Mouse (Mus musculus): Measurements from ENCODE around the gene Serinc2. TPM values are rescaled to one million over a fixed set of nuclear protein-coding genes. Genes with fewer than 3 reads are reported as not detected.

Gene Serinc2
- polyA plus RNA-seq, 1 experiment from 2014 or later: 40.7 TPM

DNA sequence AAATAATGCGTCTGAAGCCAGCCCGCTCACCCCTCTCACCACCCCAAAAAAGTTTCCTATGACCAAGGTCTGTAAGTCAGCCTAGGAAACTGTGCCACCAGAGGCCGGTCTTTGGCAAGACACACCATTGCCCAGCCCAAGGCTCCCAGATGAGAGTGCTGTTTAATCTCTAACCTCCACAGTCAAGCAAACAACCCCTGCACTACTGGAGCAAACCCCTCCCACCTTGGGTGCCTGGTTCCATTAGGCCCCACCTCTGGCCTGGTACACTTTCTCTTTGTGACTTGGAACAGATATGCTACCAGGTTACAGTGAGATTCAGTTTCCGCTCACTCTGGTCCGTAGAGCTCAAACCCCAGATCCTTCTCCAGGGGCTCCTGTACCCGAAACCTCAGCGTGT, 11.9 kb downstream of the Serinc2 start:
- Histone ChIP-seq H3K4me3 (ENCODE audit: low read depth, low read length) (no peak overlapping the region), H3K9ac (replicated peaks; ENCODE audit: low read depth, low read length) (no peak overlapping the region), H3K4me2 (replicated peaks; ENCODE audit: low read depth, low read length) (peak overlapping the region; percentile 25), H3K9me3 (ENCODE audit: control insufficient read depth, low read depth, low read length) (no peaks in the 10 kb centered on the region), H3K4me1 (ENCODE audit: control insufficient read depth, insufficient read depth, low read length) (peaks cover 10% of the 10 kb centered on the region), H3K27ac (ENCODE audit: low read length) (peak overlapping the region; percentile 62; the same call in 1 of the 2 replicates), H3K27me3 (ENCODE audit: control insufficient read depth, insufficient read depth, low read length) (no peaks in the 10 kb centered on the region), H3K36me3 (ENCODE audit: control insufficient read depth, insufficient read depth, low read length) (no peaks in the 10 kb centered on the region)
- ATAC-seq (ENCODE audit: insufficient number of reproducible peaks, insufficient read depth, low FRiP score, low read depth): peak; percentile 76; the same call in 1 of the 2 replicates
- 66% methylated on average over 7 of the region's 7 CpGs for WGBS

DNA sequence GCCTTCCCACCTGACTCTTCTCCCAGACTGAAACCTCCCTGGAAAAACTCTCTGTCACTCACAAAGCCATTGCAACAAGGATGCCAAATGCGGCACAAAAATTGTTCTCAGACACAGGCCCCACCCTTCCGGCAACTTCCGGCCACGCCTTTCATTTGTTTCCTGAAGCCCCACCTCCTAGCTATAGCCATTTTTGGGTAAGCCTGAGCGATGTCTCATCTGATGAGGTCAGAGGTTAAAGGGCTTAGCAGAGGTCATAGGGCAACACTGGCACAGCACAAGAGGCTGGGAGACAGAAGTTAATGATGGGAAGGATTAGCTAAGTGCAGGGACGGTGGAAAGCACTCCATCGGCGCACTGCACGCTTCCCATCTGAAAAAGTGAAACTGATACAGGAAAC, 12.4 kb downstream of the Serinc2 start:
- Histone ChIP-seq H3K27me3 (ENCODE audit: control insufficient read depth, insufficient read depth, low read length) (no peaks in the 10 kb centered on the region), H3K9ac (replicated peaks; ENCODE audit: low read depth, low read length) (no peak overlapping the region), H3K9me3 (ENCODE audit: control insufficient read depth, low read depth, low read length) (no peaks in the 10 kb centered on the region), H3K4me2 (replicated peaks; ENCODE audit: low read depth, low read length) (peak overlapping the region; percentile 25), H3K4me1 (ENCODE audit: control insufficient read depth, insufficient read depth, low read length) (peaks cover 10% of the 10 kb centered on the region), H3K27ac (ENCODE audit: low read length) (no peak overlapping the region), H3K36me3 (ENCODE audit: control insufficient read depth, insufficient read depth, low read length) (no peaks in the 10 kb centered on the region), H3K4me3 (ENCODE audit: low read depth, low read length) (no peak overlapping the region)
- ATAC-seq (ENCODE audit: insufficient number of reproducible peaks, insufficient read depth, low FRiP score, low read depth): no peak
- WGBS: 40% methylated on average over 9 of the region's 9 CpGs

DNA sequence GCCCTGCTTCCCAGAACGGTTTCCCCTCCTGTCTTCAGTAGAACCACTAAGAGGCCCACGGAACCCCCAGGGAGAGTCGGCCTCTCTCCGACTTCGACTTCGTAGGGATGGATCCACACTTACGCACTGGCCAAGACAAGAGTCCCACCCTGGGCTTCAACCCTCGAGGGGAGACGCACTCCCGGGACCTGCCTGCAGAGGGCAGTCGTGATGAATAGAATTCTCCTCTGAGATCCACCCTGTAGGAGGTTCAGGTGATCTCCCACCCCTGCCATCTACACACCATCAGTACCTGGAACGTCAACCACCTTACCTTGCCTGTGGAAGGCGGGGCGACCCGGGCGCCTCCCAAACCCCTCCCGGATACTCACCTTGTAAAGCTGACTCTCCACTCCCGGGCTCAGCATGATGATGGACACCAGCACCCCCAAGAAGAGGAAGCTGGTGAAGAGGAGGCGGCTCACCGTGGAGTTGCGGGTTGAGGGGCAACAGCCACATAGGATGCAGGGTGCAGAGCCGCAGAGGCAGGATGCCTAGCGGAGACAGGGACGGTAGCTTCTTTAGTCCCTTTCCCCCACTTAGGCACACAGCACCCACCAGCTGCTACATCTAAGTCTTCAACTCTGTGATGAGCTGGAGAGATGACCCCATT, 14.2 kb downstream of the Serinc2 start:
- no peak for ATAC-seq (ENCODE audit: insufficient number of reproducible peaks, insufficient read depth, low FRiP score, low read depth)
- Histone ChIP-seq H3K4me1 (ENCODE audit: control insufficient read depth, insufficient read depth, low read length) (peaks cover 10% of the 10 kb centered on the region), H3K27me3 (ENCODE audit: control insufficient read depth, insufficient read depth, low read length) (no peaks in the 10 kb centered on the region), H3K27ac (ENCODE audit: low read length) (no peak overlapping the region), H3K4me2 (replicated peaks; ENCODE audit: low read depth, low read length) (no peak overlapping the region), H3K4me3 (ENCODE audit: low read depth, low read length) (no peak overlapping the region), H3K9me3 (ENCODE audit: control insufficient read depth, low read depth, low read length) (no peaks in the 10 kb centered on the region), H3K9ac (replicated peaks; ENCODE audit: low read depth, low read length) (no peak overlapping the region), H3K36me3 (ENCODE audit: control insufficient read depth, insufficient read depth, low read length) (no peaks in the 10 kb centered on the region)
- WGBS: 24% methylated on average over 24 of the region's 24 CpGs

DNA sequence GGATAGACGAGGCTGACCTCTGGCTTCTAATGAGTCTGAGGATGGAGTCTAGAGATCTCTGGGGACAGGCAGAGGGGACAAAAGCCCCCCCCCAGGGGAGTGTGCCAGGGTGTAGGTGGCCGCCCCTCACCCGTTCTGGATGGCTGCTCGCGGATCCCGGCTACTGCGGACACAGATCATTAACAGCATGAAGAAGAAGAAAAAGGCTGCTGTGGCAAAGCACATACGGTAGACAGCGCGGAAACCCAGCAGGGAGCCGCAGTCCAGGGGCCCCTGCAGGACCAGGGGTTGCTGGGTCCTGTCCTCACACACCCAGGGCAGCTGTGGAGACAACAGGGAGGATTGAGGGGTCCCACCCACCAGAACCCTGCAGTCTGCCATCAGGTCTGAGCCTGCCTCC, 14.9 kb downstream of the Serinc2 start:
- WGBS: 42% methylated on average over 11 of the region's 11 CpGs
- no peaks in the 10 kb centered on the region for H3K27me3 ChIP-seq (ENCODE audit: control insufficient read depth, insufficient read depth, low read length)
- no peak overlapping the region for H3K27ac ChIP-seq (ENCODE audit: low read length)
- no peaks in the 10 kb centered on the region for H3K9me3 ChIP-seq (ENCODE audit: control insufficient read depth, low read depth, low read length)
- no peak overlapping the region for H3K4me2 ChIP-seq (replicated peaks; ENCODE audit: low read depth, low read length)
- no peak overlapping the region for H3K9ac ChIP-seq (replicated peaks; ENCODE audit: low read depth, low read length)
- ATAC-seq (ENCODE audit: insufficient number of reproducible peaks, insufficient read depth, low FRiP score, low read depth): no peak
- H3K4me1 ChIP-seq (ENCODE audit: control insufficient read depth, insufficient read depth, low read length): peaks cover 10% of the 10 kb centered on the region
- H3K36me3 ChIP-seq (ENCODE audit: control insufficient read depth, insufficient read depth, low read length): no peaks in the 10 kb centered on the region
- no peak overlapping the region for H3K4me3 ChIP-seq (ENCODE audit: low read depth, low read length)

DNA sequence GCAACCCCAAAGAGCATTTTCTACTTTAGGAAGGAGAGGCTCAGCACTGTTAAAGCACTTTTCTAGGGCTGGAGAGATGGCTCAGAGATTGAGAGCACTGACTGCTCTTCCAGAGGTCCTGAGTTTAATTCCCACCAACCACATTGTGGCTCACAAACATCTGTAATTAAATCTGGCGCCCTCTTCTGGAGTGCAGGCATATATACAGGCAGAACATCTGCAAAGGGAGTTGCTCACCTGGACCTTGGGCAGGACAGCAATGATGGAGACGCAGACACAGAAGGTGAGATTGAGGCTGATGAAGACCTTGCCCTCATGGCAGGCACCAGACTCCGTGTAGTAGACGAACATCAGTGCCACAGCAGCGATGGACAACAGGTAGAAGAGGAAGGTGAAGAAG, 18.6 kb downstream of the Serinc2 start:
- WGBS: 30% methylated on average over 5 of the region's 5 CpGs
- Histone ChIP-seq H3K4me3 (ENCODE audit: low read depth, low read length) (no peak overlapping the region), H3K27me3 (ENCODE audit: control insufficient read depth, insufficient read depth, low read length) (no peaks in the 10 kb centered on the region), H3K9me3 (ENCODE audit: control insufficient read depth, low read depth, low read length) (no peaks in the 10 kb centered on the region), H3K27ac (ENCODE audit: low read length) (no peak overlapping the region), H3K4me2 (replicated peaks; ENCODE audit: low read depth, low read length) (no peak overlapping the region), H3K36me3 (ENCODE audit: control insufficient read depth, insufficient read depth, low read length) (no peaks in the 10 kb centered on the region), H3K9ac (replicated peaks; ENCODE audit: low read depth, low read length) (no peak overlapping the region), H3K4me1 (ENCODE audit: control insufficient read depth, insufficient read depth, low read length) (no peaks in the 10 kb centered on the region)
- ATAC-seq (ENCODE audit: insufficient number of reproducible peaks, insufficient read depth, low FRiP score, low read depth): no peak

DNA sequence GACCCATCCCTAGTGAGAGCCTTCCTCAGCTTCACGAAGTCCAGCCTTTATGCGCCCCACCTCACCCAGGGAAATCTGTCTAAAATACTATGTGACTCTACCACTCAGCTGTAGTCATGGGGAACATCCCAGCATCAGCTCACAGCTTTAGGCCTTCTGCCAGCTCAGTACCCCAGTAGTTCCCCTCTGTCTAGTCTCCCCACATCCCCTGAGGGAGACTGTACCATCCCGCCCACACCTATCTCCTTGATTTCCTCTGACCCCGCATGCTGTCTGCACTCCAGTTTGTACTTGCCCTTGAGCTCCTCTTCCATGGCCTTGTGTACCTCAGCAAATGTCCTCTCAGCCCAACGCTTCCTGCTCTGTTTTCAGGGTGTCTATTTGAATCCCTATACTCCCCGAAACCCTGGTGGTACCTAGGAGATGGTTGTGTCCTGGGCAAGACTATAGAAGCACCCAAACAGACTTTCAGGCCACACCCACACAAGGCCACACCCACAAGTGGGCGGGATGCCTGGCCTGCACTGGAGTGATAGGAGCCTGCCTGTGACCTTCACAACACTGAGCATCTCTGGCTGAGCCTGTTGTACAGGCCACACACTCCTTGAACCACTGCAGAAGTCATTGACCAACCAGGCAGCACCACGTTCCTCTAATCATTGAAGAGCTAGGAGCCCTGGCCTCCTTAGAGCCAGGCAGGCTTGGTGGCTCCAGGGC, 26.4 kb downstream of the Serinc2 start:
- WGBS: 63% methylated on average over 8 of the region's 8 CpGs
- peak; percentile 89; the same call in 1 of the 2 replicates for ATAC-seq (ENCODE audit: insufficient number of reproducible peaks, insufficient read depth, low FRiP score, low read depth)

DNA sequence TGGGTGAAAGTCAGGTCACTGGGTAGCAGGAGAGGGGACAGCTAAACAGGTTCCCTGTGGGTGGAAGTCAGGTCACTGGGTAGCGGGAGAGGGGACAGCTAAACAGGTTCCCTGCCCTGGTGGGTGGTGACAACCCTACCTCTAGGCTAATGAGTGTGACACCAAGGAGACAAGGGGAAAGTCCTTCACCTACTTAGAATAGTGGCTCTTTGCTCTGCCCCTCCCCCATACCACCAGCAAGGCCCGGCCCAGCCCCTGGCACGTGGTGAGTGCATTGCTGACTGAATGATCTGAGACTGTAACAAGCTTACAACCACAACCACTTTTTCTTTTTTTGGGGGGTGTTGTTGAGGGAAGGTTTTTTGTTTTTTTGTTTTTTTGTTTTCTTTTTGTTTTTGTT, 27.2 kb downstream of the Serinc2 start:
- Histone ChIP-seq H3K4me3 (ENCODE audit: low read depth, low read length) (no peak overlapping the region), H3K4me2 (replicated peaks; ENCODE audit: low read depth, low read length) (no peak overlapping the region), H3K4me1 (ENCODE audit: control insufficient read depth, insufficient read depth, low read length) (no peaks in the 10 kb centered on the region), H3K27ac (ENCODE audit: low read length) (no peak overlapping the region), H3K27me3 (ENCODE audit: control insufficient read depth, insufficient read depth, low read length) (no peaks in the 10 kb centered on the region), H3K9me3 (ENCODE audit: control insufficient read depth, low read depth, low read length) (no peaks in the 10 kb centered on the region), H3K9ac (replicated peaks; ENCODE audit: low read depth, low read length) (no peak overlapping the region), H3K36me3 (ENCODE audit: control insufficient read depth, insufficient read depth, low read length) (0 out of 2 replicates have a peak, but pooled peaks cover 2% of the 10 kb centered on the region)
- no peak for ATAC-seq (ENCODE audit: insufficient number of reproducible peaks, insufficient read depth, low FRiP score, low read depth)
- 42% methylated on average over 3 of the region's 3 CpGs for WGBS

More for the DNA sequence above, 26.4 kb downstream of the Serinc2 start:
- no peaks in the 10 kb centered on the region for H3K4me1 ChIP-seq (ENCODE audit: control insufficient read depth, insufficient read depth, low read length)
- H3K36me3 ChIP-seq (ENCODE audit: control insufficient read depth, insufficient read depth, low read length): 0 out of 2 replicates have a peak, but pooled peaks cover 2% of the 10 kb centered on the region
- no peak overlapping the region for H3K4me3 ChIP-seq (ENCODE audit: low read depth, low read length)
- H3K27ac ChIP-seq (ENCODE audit: low read length): no peak overlapping the region
- H3K9me3 ChIP-seq (ENCODE audit: control insufficient read depth, low read depth, low read length): no peaks in the 10 kb centered on the region
- H3K27me3 ChIP-seq (ENCODE audit: control insufficient read depth, insufficient read depth, low read length): no peaks in the 10 kb centered on the region
- no peak overlapping the region for H3K4me2 ChIP-seq (replicated peaks; ENCODE audit: low read depth, low read length)
- no peak overlapping the region for H3K9ac ChIP-seq (replicated peaks; ENCODE audit: low read depth, low read length)

DNA sequence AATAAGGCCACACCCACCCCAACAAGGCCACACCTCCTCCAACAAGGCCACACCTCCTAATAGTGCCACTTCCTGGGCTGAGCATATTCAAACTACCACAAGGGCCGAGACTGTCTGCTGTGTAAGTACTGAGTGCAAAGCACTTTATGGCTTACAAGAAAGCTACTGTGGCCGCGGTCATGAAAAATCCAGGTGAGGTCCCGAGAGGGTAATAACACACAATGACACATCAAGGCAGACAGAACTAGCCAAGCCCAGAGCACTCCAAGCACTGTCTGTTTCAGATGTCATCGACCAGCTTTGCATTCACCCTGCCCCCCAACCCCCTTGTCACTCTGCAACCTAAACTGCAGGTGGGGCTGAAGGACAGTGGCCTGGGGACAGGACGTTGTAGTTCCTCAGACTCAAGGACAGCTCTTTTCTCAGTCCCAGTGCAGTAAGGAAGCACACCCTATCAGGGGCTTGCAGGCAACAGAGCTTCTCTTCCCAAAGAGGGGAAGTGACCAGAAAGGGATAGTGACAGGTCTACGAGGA, 27.8 kb downstream of the Serinc2 start:
- Histone ChIP-seq H3K4me3 (ENCODE audit: low read depth, low read length) (no peak overlapping the region), H3K4me2 (replicated peaks; ENCODE audit: low read depth, low read length) (no peak overlapping the region), H3K36me3 (ENCODE audit: control insufficient read depth, insufficient read depth, low read length) (0 out of 2 replicates have a peak, but pooled peaks cover 2% of the 10 kb centered on the region), H3K4me1 (ENCODE audit: control insufficient read depth, insufficient read depth, low read length) (no peaks in the 10 kb centered on the region), H3K27ac (ENCODE audit: low read length) (no peak overlapping the region), H3K9ac (replicated peaks; ENCODE audit: low read depth, low read length) (no peak overlapping the region), H3K27me3 (ENCODE audit: control insufficient read depth, insufficient read depth, low read length) (no peaks in the 10 kb centered on the region), H3K9me3 (ENCODE audit: control insufficient read depth, low read depth, low read length) (no peaks in the 10 kb centered on the region)
- 0 out of 2 replicates have a peak, but pooled peaks have one; percentile 7 for ATAC-seq (ENCODE audit: insufficient number of reproducible peaks, insufficient read depth, low FRiP score, low read depth)
- 31% methylated on average over 7 of the region's 7 CpGs for WGBS

All from stomach, embryonic 14.5 days (tissue).